ENCODE assay signal across 14 mouse cellular contexts in the genomic region with DNA sequence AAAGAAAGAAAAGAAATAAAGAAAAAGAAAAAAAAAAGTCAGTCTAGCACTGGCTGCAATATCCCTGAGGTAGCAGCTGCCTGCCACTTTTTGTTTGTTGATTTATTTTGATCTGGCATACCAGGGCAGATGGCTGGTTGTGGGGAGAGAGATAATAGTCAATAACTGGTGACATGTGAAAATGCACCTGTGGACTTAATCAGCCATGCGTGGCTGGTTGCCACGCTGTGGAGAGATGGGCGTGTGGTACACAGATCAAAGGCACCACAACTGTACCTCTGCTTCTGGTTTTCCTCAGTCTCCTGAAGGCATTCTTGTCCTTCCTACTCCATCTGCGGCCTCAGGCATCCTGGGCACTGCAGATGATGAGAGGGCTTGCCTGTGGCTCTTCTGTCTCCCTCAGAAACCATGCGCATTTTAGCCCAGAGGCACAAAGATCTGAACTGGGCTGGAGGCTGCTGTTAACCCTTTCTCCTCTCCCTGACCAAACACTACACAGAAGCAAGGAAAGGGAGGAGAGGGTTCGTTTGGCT.
DNase-seq lines count a peak whose midpoint lies in the region; ATAC-seq and TF ChIP-seq lines count a peak whose summit lies in the region.
"Had no signal": no experiment of that assay in that cellular context is flagged by ENCODE, and none has a peak within 500 bp of the region (broad histone marks: within the 10 kb centered on the region; RNA-seq: fewer than 3 reads in every experiment).

No protein-coding gene starts in this region.

- ATAC-seq in liver, postnatal 0 days, result peak; percentile 25; the same call in 1 of the 2 replicates
- ATAC-seq in liver, embryonic 12.5 days, result no peak
- ATAC-seq in midbrain, embryonic 15.5 days (replicated peaks), result 0 out of 2 replicates have a peak, but pooled peaks have one; percentile 37
- no peak for ATAC-seq in frontal cortex, adult (ENCODE audit: low TSS enrichment)
- ATAC-seq: inflammation-experienced regulatory T-cells, adult 6 months had no signal

- no peak for TF ChIP-seq CTCF in liver, postnatal 0 days (IDR thresholded peaks at IDR 0.05; ENCODE audit: low read depth)
- TF ChIP-seq CTCF in bone marrow, adult 2 months (IDR thresholded peaks at IDR 0.05; ENCODE audit: control insufficient read depth, insufficient read depth, low read length), result no peak

- no peaks in the 10 kb centered on the region for H3K9me3 ChIP-seq in liver, postnatal 0 days (ENCODE audit: low read length)
- no peaks in the 10 kb centered on the region for H3K9me3 ChIP-seq in liver, embryonic 12.5 days (replicated peaks)
- no peaks in the 10 kb centered on the region for H3K9me3 ChIP-seq in midbrain, embryonic 15.5 days
- no peaks in the 10 kb centered on the region for H3K9me3 ChIP-seq in limb, embryonic 10.5 days (replicated peaks)

- TF ChIP-seq POLR2A in bone marrow, adult 2 months (IDR thresholded peaks at IDR 0.05; ENCODE audit: borderline replicate concordance, control insufficient read depth, low read depth, low read length), result no peak

- 0 out of 2 replicates have a peak overlapping the region, but pooled peaks have one; percentile 31 for H3K27ac ChIP-seq in liver, postnatal 0 days (ENCODE audit: low read depth)
- no peak overlapping the region for H3K27ac ChIP-seq in liver, embryonic 12.5 days
- peak overlapping the region; percentile 77 for H3K27ac ChIP-seq in bone marrow, adult 2 months (ENCODE audit: control insufficient read depth, insufficient read depth, low read depth, low read length, poor library complexity)
- no peak overlapping the region for H3K27ac ChIP-seq in midbrain, embryonic 15.5 days
- no peak overlapping the region for H3K27ac ChIP-seq in limb, embryonic 10.5 days

- H3K36me3 ChIP-seq in liver, postnatal 0 days (replicated peaks; ENCODE audit: insufficient read depth, low read length), result no peaks in the 10 kb centered on the region
- no peaks in the 10 kb centered on the region for H3K36me3 ChIP-seq in liver, embryonic 12.5 days
- H3K36me3 ChIP-seq in midbrain, embryonic 15.5 days (replicated peaks), result no peaks in the 10 kb centered on the region
- H3K36me3 ChIP-seq in limb, embryonic 10.5 days, result no peaks in the 10 kb centered on the region

- H3K9ac ChIP-seq in liver, postnatal 0 days (replicated peaks), result no peak overlapping the region
- no peak overlapping the region for H3K9ac ChIP-seq in liver, embryonic 12.5 days
- H3K9ac ChIP-seq in midbrain, embryonic 15.5 days, result no peak overlapping the region

- H3K27me3 ChIP-seq in liver, postnatal 0 days (ENCODE audit: insufficient read depth, low read length), result no peaks in the 10 kb centered on the region
- no peaks in the 10 kb centered on the region for H3K27me3 ChIP-seq in liver, embryonic 12.5 days (replicated peaks)
- no peaks in the 10 kb centered on the region for H3K27me3 ChIP-seq in midbrain, embryonic 15.5 days (replicated peaks)
- no peaks in the 10 kb centered on the region for H3K27me3 ChIP-seq in limb, embryonic 10.5 days (ENCODE audit: low read depth, poor library complexity, severe bottlenecking)

- H3K4me3 ChIP-seq in liver, postnatal 0 days (ENCODE audit: low read depth, low read length), result no peak overlapping the region
- H3K4me3 ChIP-seq in liver, embryonic 12.5 days, result no peak overlapping the region
- no peak overlapping the region for H3K4me3 ChIP-seq in bone marrow, adult 2 months (replicated peaks; ENCODE audit: control insufficient read depth, low read depth, low read length)
- H3K4me3 ChIP-seq in midbrain, embryonic 15.5 days, result no peak overlapping the region
- no peak overlapping the region for H3K4me3 ChIP-seq in limb, embryonic 10.5 days
- H3K4me3 ChIP-seq: megakaryocyte, embryonic 14.5 days had no signal

- no peak overlapping the region for H3K4me2 ChIP-seq in liver, postnatal 0 days (ENCODE audit: low read depth, low read length)
- no peak overlapping the region for H3K4me2 ChIP-seq in liver, embryonic 12.5 days
- no peak overlapping the region for H3K4me2 ChIP-seq in midbrain, embryonic 15.5 days

- intact Hi-C loops in heart, postnatal 36 days (cut with DNase I), result no loop called here

- WGBS in liver, postnatal 0 days (ENCODE audit: insufficient replicate concordance), result 65% methylated on average over 6 of the region's 6 CpGs
- 60% methylated on average over 6 of the region's 6 CpGs for WGBS in liver, embryonic 12.5 days (ENCODE audit: insufficient replicate concordance)
- WGBS in bone marrow, adult 2 months, result 55% methylated on average over 6 of the region's 6 CpGs
- 47% methylated on average over 6 of the region's 6 CpGs for WGBS in midbrain, embryonic 15.5 days
- 70% methylated on average over 6 of the region's 6 CpGs for WGBS in limb, embryonic 10.5 days

- no peaks in the 10 kb centered on the region for H3K4me1 ChIP-seq in liver, postnatal 0 days (ENCODE audit: insufficient read depth)
- H3K4me1 ChIP-seq in liver, embryonic 12.5 days, result no peaks in the 10 kb centered on the region
- no peaks in the 10 kb centered on the region; the same call in 1 of the 2 replicates for H3K4me1 ChIP-seq in bone marrow, adult 2 months (ENCODE audit: control insufficient read depth, insufficient read depth, low read length)
- H3K4me1 ChIP-seq in midbrain, embryonic 15.5 days, result no peaks in the 10 kb centered on the region; the same call in 1 of the 2 replicates
- peaks cover 12% of the 10 kb centered on the region for H3K4me1 ChIP-seq in limb, embryonic 10.5 days

- TF ChIP-seq EP300 in liver, postnatal 0 days (IDR thresholded peaks at IDR 0.05; ENCODE audit: low read depth), result no peak

- DNase-seq in heart, adult 11 months, result peak; percentile 84
- DNase-seq in heart, postnatal 36 days, result no peak
- no peak for DNase-seq in liver, postnatal 0 days
- DNase-seq in limb, embryonic 10.5 days (ENCODE audit: low spot score), result no peak
- DNase-seq: adrenal gland, postnatal 25 days; kidney, postnatal 36 days; lung, adult 2 months; spleen, adult 18-20 months had no signal

Comparison
In these comparisons a context has a peak if more than half of its experiments do, and no peak if none do; other contexts are left out.
1. ATAC-seq: peak in liver, postnatal 0 days (single experiment) and midbrain, embryonic 15.5 days (single experiment); none in liver, embryonic 12.5 days (single experiment) and frontal cortex, adult (single experiment).
2. H3K27ac ChIP-seq: peak in liver, postnatal 0 days (single experiment) and bone marrow, adult 2 months (single experiment); none in liver, embryonic 12.5 days (single experiment), midbrain, embryonic 15.5 days (single experiment) and limb, embryonic 10.5 days (single experiment).